Mouse (Mus musculus): ENCODE measurements around the gene Smbd1.

GRCm38 (mm10) chr16:32797426-32797689 lies 12.9 kb downstream of the Smbd1 start, which contains the start of gene Muc20:
- TF ChIP-seq CTCF (conservative IDR thresholded peaks at IDR 0.05; ENCODE audit: insufficient read depth, insufficient read length, low read depth, low read length) (no peak), POLR2A (IDR thresholded peaks at IDR 0.05; ENCODE audit: low read depth, low read length) (no peak)

Data from kidney, adult 2 months (tissue).